Mouse (Mus musculus) lung, postnatal 36 days (tissue): ENCODE measurements around the gene Nphs1.

ENCODE experiments used
- DNase-seq: peaks from one replicate; pipeline ENCODE4 v3.0.0; 2022; ENCODE audit warnings: mixed read lengths

Nphs1 gene

GRCm38 (mm10) chr7:30457629-30458330 lies at the start of gene Nphs1, which contains the start of gene Kirrel2:
Gene Nphs1 (plus strand): TSS chr7:30458315.
Gene Kirrel2 (minus strand): TSS chr7:30457690.
- DNase-seq: no peak

GRCm38 (mm10) chr7:30408639-30409038 lies 49.5 kb upstream of the Nphs1 start:
- DNase-seq: no peak

- DNase-seq: no peak
Observed at GRCm38 (mm10) chr7:30409789-30410188, 48.3 kb upstream of the Nphs1 start.

GRCm38 (mm10) chr7:30411023-30411422 lies 47.1 kb upstream of the Nphs1 start:
- DNase-seq: no peak

- peak; percentile 41 for DNase-seq
Observed at GRCm38 (mm10) chr7:30412735-30413147, 45.4 kb upstream of the Nphs1 start.

GRCm38 (mm10) chr7:30413596-30413995 lies 44.5 kb upstream of the Nphs1 start, which contains the start of gene Tyrobp:
Gene Tyrobp (plus strand): TSS chr7:30413760.
- peak; percentile 61 for DNase-seq

GRCm38 (mm10) chr7:30417856-30418255 lies 40.3 kb upstream of the Nphs1 start:
- DNase-seq: peak; percentile 34

GRCm38 (mm10) chr7:30419561-30420499 lies 38.3 kb upstream of the Nphs1 start, which contains the start of gene Hcst:
Gene Hcst (minus strand): TSS chr7:30419854.
- DNase-seq: peak; percentile 53

GRCm38 (mm10) chr7:30420673-30421072 lies 37.4 kb upstream of the Nphs1 start:
- no peak for DNase-seq

GRCm38 (mm10) chr7:30421175-30421889 lies 36.8 kb upstream of the Nphs1 start, which contains the start of gene Nfkbid:
Gene Nfkbid (plus strand): TSS chr7:30421732.
- peak; percentile 88 for DNase-seq

- peak; percentile 93 for DNase-seq
Observed at GRCm38 (mm10) chr7:30421890-30422435, 36.2 kb upstream of the Nphs1 start.

GRCm38 (mm10) chr7:30422560-30422959 lies 35.6 kb upstream of the Nphs1 start:
- no peak for DNase-seq

GRCm38 (mm10) chr7:30423071-30423641 lies 35.0 kb upstream of the Nphs1 start:
- DNase-seq: peak; percentile 52

GRCm38 (mm10) chr7:30429327-30429726 lies 28.8 kb upstream of the Nphs1 start:
- DNase-seq: no peak

GRCm38 (mm10) chr7:30430191-30430590 lies 27.9 kb upstream of the Nphs1 start:
- DNase-seq: no peak

- peak; percentile 83 for DNase-seq
Observed at GRCm38 (mm10) chr7:30431793-30432192, 26.3 kb upstream of the Nphs1 start.

- DNase-seq: peak; percentile 53
Observed at GRCm38 (mm10) chr7:30434238-30434637, 23.9 kb upstream of the Nphs1 start.

- DNase-seq: no peak
Observed at GRCm38 (mm10) chr7:30434701-30435100, 23.4 kb upstream of the Nphs1 start.

GRCm38 (mm10) chr7:30435156-30435555 lies 23.0 kb upstream of the Nphs1 start:
- no peak for DNase-seq

GRCm38 (mm10) chr7:30436879-30437278 lies 21.2 kb upstream of the Nphs1 start:
- DNase-seq: no peak

GRCm38 (mm10) chr7:30439734-30440133 lies 18.4 kb upstream of the Nphs1 start:
- DNase-seq: no peak

GRCm38 (mm10) chr7:30440697-30441096 lies 17.4 kb upstream of the Nphs1 start:
- peak; percentile 62 for DNase-seq
